Mouse (Mus musculus): ENCODE measurements around the gene Pkd1l2. TPM values are rescaled to one million over a fixed set of nuclear protein-coding genes. Genes with fewer than 3 reads are reported as not detected.

Pkd1l2 gene
- polyA plus RNA-seq, 1 experiment from 2014 or later: not detected

GRCm38 (mm10) chr8:116952428-116952827, 129.8 kb downstream of the Pkd1l2 start:
- Histone ChIP-seq H3K4me1 (ENCODE audit: control insufficient read depth, insufficient read depth, low read length) (no peaks in the 10 kb centered on the region), H3K9me3 (ENCODE audit: control insufficient read depth, low read length) (no peaks in the 10 kb centered on the region), H3K4me3 (ENCODE audit: low read depth, low read length) (no peak overlapping the region), H3K4me2 (ENCODE audit: low read depth, severe bottlenecking) (no peak overlapping the region), H3K27me3 (ENCODE audit: control insufficient read depth, insufficient read depth, low read length) (no peaks in the 10 kb centered on the region), H3K36me3 (ENCODE audit: control insufficient read depth, insufficient read depth, low read length) (peaks cover 3% of the 10 kb centered on the region; the same call in 1 of the 2 replicates), H3K9ac (ENCODE audit: low read length) (no peak overlapping the region), H3K27ac (replicated peaks; ENCODE audit: low read depth, low read length) (no peak overlapping the region)
- DNase-seq (ENCODE audit: low spot score) (no peak), ATAC-seq (ENCODE audit: insufficient number of reproducible peaks, low FRiP score, low TSS enrichment, low read depth) (no peak)
- WGBS: 90% methylated on average over 8 of the region's 8 CpGs

GRCm38 (mm10) chr8:116951778-116952177, 130.5 kb downstream of the Pkd1l2 start:
- Histone ChIP-seq H3K27me3 (ENCODE audit: control insufficient read depth, insufficient read depth, low read length) (no peaks in the 10 kb centered on the region), H3K27ac (replicated peaks; ENCODE audit: low read depth, low read length) (no peak overlapping the region), H3K4me3 (ENCODE audit: low read depth, low read length) (no peak overlapping the region), H3K4me2 (ENCODE audit: low read depth, severe bottlenecking) (no peak overlapping the region), H3K4me1 (ENCODE audit: control insufficient read depth, insufficient read depth, low read length) (no peaks in the 10 kb centered on the region), H3K36me3 (ENCODE audit: control insufficient read depth, insufficient read depth, low read length) (peaks cover 1% of the 10 kb centered on the region; the same call in 1 of the 2 replicates), H3K9ac (ENCODE audit: low read length) (no peak overlapping the region), H3K9me3 (ENCODE audit: control insufficient read depth, low read length) (no peaks in the 10 kb centered on the region)
- 95% methylated on average over 2 of the region's 2 CpGs for WGBS
- DNase-seq (ENCODE audit: low spot score): no peak
- no peak for ATAC-seq (ENCODE audit: insufficient number of reproducible peaks, low FRiP score, low TSS enrichment, low read depth)

DNA sequence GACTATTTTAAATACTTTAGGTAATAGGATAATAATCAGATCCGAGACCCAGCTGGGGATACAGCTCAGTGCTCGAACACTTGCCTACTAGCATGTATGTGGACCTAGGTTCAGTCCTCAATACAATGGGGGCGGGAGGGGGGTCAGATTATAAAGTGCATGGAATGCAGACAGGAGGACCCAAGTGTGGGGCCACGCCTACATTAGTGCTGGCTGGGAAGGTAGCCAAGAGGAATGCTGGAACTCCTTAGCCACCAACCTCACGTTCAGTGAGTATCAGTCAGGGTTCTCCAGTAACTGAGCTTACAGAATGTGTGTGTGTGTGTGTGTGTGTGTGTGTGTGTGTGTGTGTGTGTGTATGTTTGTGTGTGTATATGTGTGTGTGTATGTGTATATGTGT, 130.9 kb downstream of the Pkd1l2 start:
- Histone ChIP-seq H3K27me3 (ENCODE audit: control insufficient read depth, insufficient read depth, low read length) (no peaks in the 10 kb centered on the region), H3K36me3 (ENCODE audit: control insufficient read depth, insufficient read depth, low read length) (no peaks in the 10 kb centered on the region; the same call in 1 of the 2 replicates), H3K4me2 (ENCODE audit: low read depth, severe bottlenecking) (no peak overlapping the region), H3K4me3 (ENCODE audit: low read depth, low read length) (no peak overlapping the region), H3K4me1 (ENCODE audit: control insufficient read depth, insufficient read depth, low read length) (no peaks in the 10 kb centered on the region), H3K9ac (ENCODE audit: low read length) (no peak overlapping the region), H3K9me3 (ENCODE audit: control insufficient read depth, low read length) (no peaks in the 10 kb centered on the region), H3K27ac (replicated peaks; ENCODE audit: low read depth, low read length) (no peak overlapping the region)
- DNase-seq (ENCODE audit: low spot score) (no peak), ATAC-seq (ENCODE audit: insufficient number of reproducible peaks, low FRiP score, low TSS enrichment, low read depth) (no peak)
- WGBS: 84% methylated on average over 5 of the region's 5 CpGs

DNA sequence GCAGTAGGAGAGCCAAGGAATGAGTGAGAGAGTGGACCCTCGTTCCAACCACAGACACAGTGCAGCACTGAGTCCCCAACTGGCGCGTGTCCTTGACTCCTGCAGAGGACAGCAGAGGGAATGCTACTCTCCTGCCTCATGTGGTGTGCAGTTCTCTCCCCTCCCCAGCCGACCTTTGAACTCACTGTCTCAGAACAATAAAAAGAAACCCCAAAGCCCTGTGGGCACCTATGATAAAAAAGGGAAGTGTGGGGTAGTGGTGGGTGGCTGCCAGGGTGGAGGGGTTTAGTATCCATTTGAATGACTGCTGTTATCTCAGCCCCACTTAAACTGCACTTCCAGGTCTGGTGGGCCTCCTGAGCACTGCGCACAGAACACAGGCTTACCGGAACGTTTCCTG, 134.7 kb downstream of the Pkd1l2 start:
- Histone ChIP-seq H3K27ac (replicated peaks; ENCODE audit: low read depth, low read length) (no peak overlapping the region), H3K27me3 (ENCODE audit: control insufficient read depth, insufficient read depth, low read length) (no peaks in the 10 kb centered on the region), H3K4me3 (ENCODE audit: low read depth, low read length) (no peak overlapping the region), H3K4me2 (ENCODE audit: low read depth, severe bottlenecking) (no peak overlapping the region), H3K4me1 (ENCODE audit: control insufficient read depth, insufficient read depth, low read length) (peaks cover 4% of the 10 kb centered on the region; the same call in 1 of the 2 replicates), H3K9ac (ENCODE audit: low read length) (no peak overlapping the region), H3K9me3 (ENCODE audit: control insufficient read depth, low read length) (no peaks in the 10 kb centered on the region), H3K36me3 (ENCODE audit: control insufficient read depth, insufficient read depth, low read length) (no peaks in the 10 kb centered on the region)
- ATAC-seq (ENCODE audit: insufficient number of reproducible peaks, low FRiP score, low TSS enrichment, low read depth) (no peak), DNase-seq (ENCODE audit: low spot score) (no peak)
- WGBS: 89% methylated on average over 7 of the region's 7 CpGs

- ATAC-seq (ENCODE audit: insufficient number of reproducible peaks, low FRiP score, low TSS enrichment, low read depth) (no peak), DNase-seq (ENCODE audit: low spot score) (no peak)
- H3K4me1 ChIP-seq (ENCODE audit: control insufficient read depth, insufficient read depth, low read length): peaks cover 4% of the 10 kb centered on the region; the same call in 1 of the 2 replicates
- no peaks in the 10 kb centered on the region for H3K9me3 ChIP-seq (ENCODE audit: control insufficient read depth, low read length)
- no peak overlapping the region for H3K4me3 ChIP-seq (ENCODE audit: low read depth, low read length)
- H3K9ac ChIP-seq (ENCODE audit: low read length): no peak overlapping the region
- WGBS: 92% methylated on average over 6 of the region's 6 CpGs
- H3K27ac ChIP-seq (replicated peaks; ENCODE audit: low read depth, low read length): no peak overlapping the region
- H3K4me2 ChIP-seq (ENCODE audit: low read depth, severe bottlenecking): no peak overlapping the region
- H3K27me3 ChIP-seq (ENCODE audit: control insufficient read depth, insufficient read depth, low read length): no peaks in the 10 kb centered on the region
- H3K36me3 ChIP-seq (ENCODE audit: control insufficient read depth, insufficient read depth, low read length): no peaks in the 10 kb centered on the region
These were observed 135.4 kb downstream of the Pkd1l2 start for GRCm38 (mm10) chr8:116946851-116947250.

DNA sequence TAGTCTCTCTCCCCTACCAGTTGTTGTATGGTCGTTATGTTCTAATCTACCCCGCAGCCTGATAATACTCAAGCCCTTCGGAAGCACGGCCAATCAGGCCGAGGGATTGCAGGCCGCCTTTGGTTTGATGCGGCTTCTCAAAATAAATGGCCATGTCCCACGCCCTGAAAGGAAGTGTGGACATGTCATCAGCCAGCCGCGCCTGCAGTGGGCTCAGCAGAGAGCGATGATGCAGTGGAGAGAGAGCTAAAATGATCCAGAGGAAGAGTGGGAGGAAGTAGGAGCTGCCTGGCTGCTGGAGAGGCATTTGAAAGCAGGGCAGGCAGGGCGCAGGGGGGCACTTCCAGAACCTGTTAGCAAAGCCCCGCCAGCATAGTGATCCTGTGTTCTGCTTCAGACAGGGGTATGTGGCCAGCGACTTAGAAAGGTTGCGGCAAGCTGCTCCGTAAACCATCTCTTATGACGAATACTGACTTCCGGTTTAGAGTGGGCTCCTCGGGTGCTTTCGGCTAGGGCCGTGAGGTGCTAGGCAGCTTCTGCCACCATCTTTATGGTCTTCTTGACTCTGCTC, 135.9 kb downstream of the Pkd1l2 start:
- 83% methylated on average over 21 of the region's 21 CpGs for WGBS
- DNase-seq (ENCODE audit: low spot score) (no peak), ATAC-seq (ENCODE audit: insufficient number of reproducible peaks, low FRiP score, low TSS enrichment, low read depth) (no peak)
- Histone ChIP-seq H3K9ac (ENCODE audit: low read length) (no peak overlapping the region), H3K27ac (replicated peaks; ENCODE audit: low read depth, low read length) (no peak overlapping the region), H3K4me1 (ENCODE audit: control insufficient read depth, insufficient read depth, low read length) (peaks cover 4% of the 10 kb centered on the region; the same call in 1 of the 2 replicates), H3K27me3 (ENCODE audit: control insufficient read depth, insufficient read depth, low read length) (no peaks in the 10 kb centered on the region), H3K4me2 (ENCODE audit: low read depth, severe bottlenecking) (no peak overlapping the region), H3K4me3 (ENCODE audit: low read depth, low read length) (no peak overlapping the region), H3K36me3 (ENCODE audit: control insufficient read depth, insufficient read depth, low read length) (no peaks in the 10 kb centered on the region), H3K9me3 (ENCODE audit: control insufficient read depth, low read length) (no peaks in the 10 kb centered on the region)

Other genes with a start within 250 kb of the Pkd1l2 start
- gene Cmc2, start 161.0 kb downstream of the Pkd1l2 start, polyA plus RNA-seq (2014; fragmentation: Nextera tagmentation; extraction: Ambion mirVana): 74.2 and 82.7 TPM in 2 replicates
- 53.8 and 60.0 TPM in 2 replicates for gene Cenpn, start 160.7 kb downstream of the Pkd1l2 start, polyA plus RNA-seq (2014; fragmentation: Nextera tagmentation; extraction: Ambion mirVana)
- gene Atmin, start 139.1 kb downstream of the Pkd1l2 start, polyA plus RNA-seq (2014; fragmentation: Nextera tagmentation; extraction: Ambion mirVana): 13.4 and 14.8 TPM in 2 replicates
- 2.1 TPM in 2 replicates for gene 1700030J22Rik, start 103.5 kb downstream of the Pkd1l2 start, polyA plus RNA-seq (2014; fragmentation: Nextera tagmentation; extraction: Ambion mirVana)
- gene Gcsh, start 88.9 kb downstream of the Pkd1l2 start, polyA plus RNA-seq (2014; fragmentation: Nextera tagmentation; extraction: Ambion mirVana): 165 and 172 TPM in 2 replicates
- not detected in 2 replicates for gene Bco1, start 13.4 kb upstream of the Pkd1l2 start, polyA plus RNA-seq (2014; fragmentation: Nextera tagmentation; extraction: Ambion mirVana)
- 2.4 and 2.8 TPM in 2 replicates for gene Gan, start 75.7 kb upstream of the Pkd1l2 start, polyA plus RNA-seq (2014; fragmentation: Nextera tagmentation; extraction: Ambion mirVana)
- 14.3 and 20.1 TPM in 2 replicates for gene Cmip, start 174.6 kb upstream of the Pkd1l2 start, polyA plus RNA-seq (2014; fragmentation: Nextera tagmentation; extraction: Ambion mirVana)

Data from limb, embryonic 11.5 days (tissue).